Mouse (Mus musculus) MEL (cell line): ENCODE results near the gene Cd82. TPM values are rescaled to one million over a fixed set of nuclear protein-coding genes. Genes with fewer than 3 reads are reported as not detected.

ENCODE experiments used
- DNase-seq: peaks from one replicate; pipeline ENCODE4 v3.0.0; 2011; ENCODE audit warnings: low read depth, low spot score
- H3K27ac ChIP-seq: 2 replicates; pipeline ENCODE4 v1.5.1; 2012; ENCODE audit warnings: low read depth, mild to moderate bottlenecking, control low read depth, low read length, moderate library complexity; ENCODE audit not compliant: control insufficient read depth
- H3K27me3 ChIP-seq, 2 experiments: fragments of 150-350 bp in 1 of 2; sonication (generic) in 1 of 2; 2 replicates each; pipeline ENCODE4 v1.6.1; 2012; ENCODE audit warnings: low read length in 2 of 2, mild to moderate bottlenecking in 2 of 2, improper control_type of control experiment in 1 of 2, moderate library complexity in 1 of 2; ENCODE audit not compliant: insufficient read depth in 2 of 2, control insufficient read depth in 1 of 2
- H3K36me3 ChIP-seq, 2 experiments: 2 replicates each; pipeline ENCODE4 v1.6.1; 2012 to 2014; ENCODE audit warnings: low read length in 2 of 2, improper control_type of control experiment in 1 of 2, inconsistent platforms in 1 of 2, mild to moderate bottlenecking in 1 of 2; ENCODE audit not compliant: insufficient read depth in 2 of 2, control insufficient read depth in 1 of 2
- H3K4me1 ChIP-seq, 2 experiments: fragments of 150-350 bp in 1 of 2; sonication (generic) in 1 of 2; 2 replicates each; pipeline ENCODE4 v1.6.1; 2012; ENCODE audit warnings: low read length in 2 of 2, improper control_type of control experiment in 1 of 2, mild to moderate bottlenecking in 1 of 2; ENCODE audit not compliant: insufficient read depth in 2 of 2, control insufficient read depth in 1 of 2
- H3K4me3 ChIP-seq, 2 experiments: fragments of 150-350 bp in 1 of 2; sonication (generic) in 1 of 2; 2 replicates each; pipeline ENCODE4 v1.5.1; 2012; ENCODE audit warnings: low read depth in 2 of 2, low read length in 2 of 2, mild to moderate bottlenecking in 2 of 2, moderate library complexity in 2 of 2, control low read depth in 1 of 2, improper control_type of control experiment in 1 of 2; ENCODE audit not compliant: control insufficient read depth in 1 of 2, insufficient read depth in 1 of 2
- H3K79me2 ChIP-seq: 2 replicates; pipeline ENCODE4 v1.6.1; 2012; ENCODE audit warnings: mild to moderate bottlenecking, low read length, moderate library complexity; ENCODE audit not compliant: control insufficient read depth, poor library complexity, insufficient read depth
- H3K9ac ChIP-seq: 2 replicates; pipeline ENCODE4 v1.6.1; 2012; ENCODE audit warnings: low read depth, mild to moderate bottlenecking, control low read depth, low read length, moderate library complexity; ENCODE audit not compliant: control insufficient read depth, poor library complexity, severe bottlenecking
- H3K9me3 ChIP-seq: fragments of 150-350 bp; sonication (generic); replicated peaks from 2 replicates; pipeline ENCODE4 v1.6.1; 2012; ENCODE audit warnings: mild to moderate bottlenecking, low read length, improper control_type of control experiment, moderate library complexity; ENCODE audit not compliant: insufficient read depth
- CHD1 ChIP-seq: IDR thresholded peaks from 2 replicates; pipeline ENCODE4 v1.6.1; 2012; ENCODE audit warnings: low read depth, mild to moderate bottlenecking, inconsistent platforms, low read length, improper control_type of control experiment
- ELF1 ChIP-seq: IDR thresholded peaks from 2 replicates; pipeline ENCODE4 v1.6.1; 2014; ENCODE audit warnings: low read depth, mild to moderate bottlenecking, inconsistent platforms, low read length, improper control_type of control experiment, moderate library complexity
- EP300 ChIP-seq, 2 experiments: IDR thresholded peaks; 2 replicates each; pipeline ENCODE4 v1.6.1; 2011; ENCODE audit warnings: improper control_type of control experiment in 2 of 2, low read length in 2 of 2, low read depth in 1 of 2, mild to moderate bottlenecking in 1 of 2
- ETS1 ChIP-seq: IDR thresholded peaks from 2 replicates; pipeline ENCODE4 v1.6.1; 2012; ENCODE audit warnings: low read depth, mild to moderate bottlenecking, inconsistent platforms, low read length, improper control_type of control experiment, moderate library complexity
- GATA1 ChIP-seq: IDR thresholded peaks from 2 replicates; pipeline ENCODE4 v1.6.1; 2011; ENCODE audit warnings: low read depth, low read length, improper control_type of control experiment
- HCFC1 ChIP-seq: IDR thresholded peaks from 2 replicates; pipeline ENCODE4 v1.6.1; 2012; ENCODE audit warnings: low read depth, mild to moderate bottlenecking, inconsistent platforms, low read length, improper control_type of control experiment, moderate library complexity
- MXI1 ChIP-seq: IDR thresholded peaks from 2 replicates; pipeline ENCODE4 v1.6.1; 2011; ENCODE audit warnings: mild to moderate bottlenecking, low read depth, low read length, improper control_type of control experiment
- MYC ChIP-seq: IDR thresholded peaks from 2 replicates; pipeline ENCODE4 v1.6.1; 2011; ENCODE audit warnings: low read depth, mild to moderate bottlenecking, low read length, improper control_type of control experiment, moderate library complexity
- NELFE ChIP-seq: IDR thresholded peaks from 2 replicates; pipeline ENCODE4 v1.6.1; 2011; ENCODE audit warnings: low read depth, low read length, improper control_type of control experiment
- POLR2A ChIP-seq, 2 experiments: IDR thresholded peaks; 2 replicates each; pipeline ENCODE4 v1.6.1; 2011 to 2012; ENCODE audit warnings: low read length in 2 of 2, mild to moderate bottlenecking in 2 of 2, control low read depth in 1 of 2, improper control_type of control experiment in 1 of 2, low read depth in 1 of 2, moderate library complexity in 1 of 2; ENCODE audit not compliant: control insufficient read depth in 1 of 2, insufficient read depth in 1 of 2, poor library complexity in 1 of 2
- POLR2AphosphoS2 ChIP-seq: IDR thresholded peaks from 2 replicates; pipeline ENCODE4 v1.6.1; 2011; ENCODE audit warnings: low read length, improper control_type of control experiment
- RAD21 ChIP-seq: IDR thresholded peaks from 2 replicates; pipeline ENCODE4 v1.6.1; 2011; ENCODE audit warnings: mild to moderate bottlenecking, low read depth, low read length, improper control_type of control experiment
- RCOR1 ChIP-seq: IDR thresholded peaks from 2 replicates; pipeline ENCODE4 v1.6.1; 2012; ENCODE audit warnings: low read depth, mild to moderate bottlenecking, inconsistent platforms, low read length, improper control_type of control experiment
- SIN3A ChIP-seq: IDR thresholded peaks from 2 replicates; pipeline ENCODE4 v1.6.1; 2012; ENCODE audit warnings: low read length, improper control_type of control experiment, inconsistent platforms
- TBP ChIP-seq: IDR thresholded peaks from 2 replicates; pipeline ENCODE4 v1.8.0; 2011; ENCODE audit warnings: low read depth, low read length, improper control_type of control experiment
- TCF12 ChIP-seq: IDR thresholded peaks from 2 replicates; pipeline ENCODE4 v1.6.1; 2014; ENCODE audit warnings: low read depth, mild to moderate bottlenecking, inconsistent platforms, low read length, improper control_type of control experiment, moderate library complexity
- UBTF ChIP-seq: IDR thresholded peaks from 2 replicates; pipeline ENCODE4 v1.6.1; 2012; ENCODE audit warnings: low read depth, mild to moderate bottlenecking, inconsistent platforms, low read length, improper control_type of control experiment, moderate library complexity, borderline replicate concordance; ENCODE audit not compliant: insufficient read depth
- USF2 ChIP-seq, 2 experiments: IDR thresholded peaks; 2 replicates each; pipeline ENCODE4 v1.6.1; 2011 to 2012; ENCODE audit warnings: improper control_type of control experiment in 2 of 2, low read length in 2 of 2, borderline replicate concordance in 1 of 2, inconsistent platforms in 1 of 2, low read depth in 1 of 2, mild to moderate bottlenecking in 1 of 2; ENCODE audit not compliant: insufficient read depth in 1 of 2
- ZC3H11A ChIP-seq: IDR thresholded peaks from 2 replicates; pipeline ENCODE4 v1.6.1; 2012; ENCODE audit warnings: low read depth, mild to moderate bottlenecking, inconsistent platforms, low read length, improper control_type of control experiment
- ZKSCAN1 ChIP-seq: IDR thresholded peaks from 2 replicates; pipeline ENCODE4 v1.6.1; 2012; ENCODE audit warnings: low read depth, mild to moderate bottlenecking, inconsistent platforms, low read length, improper control_type of control experiment, moderate library complexity
- ZNF384 ChIP-seq: IDR thresholded peaks from 2 replicates; pipeline ENCODE4 v1.6.1; 2012; ENCODE audit warnings: low read depth, mild to moderate bottlenecking, inconsistent platforms, low read length, improper control_type of control experiment
- polyA plus RNA-seq, 2 experiments: library from polyadenylated mRNA; stranded (reverse) in 1 of 2; unstranded in 1 of 2; fragments of >175 nt in 1 of 2; fragments of >200 nt in 1 of 2; gene quantifications; 2 replicates each; pipeline versions ENCODE4 v1.2.1 to v1.2.4; 2012; ENCODE audit warnings: low replicate concordance in 2 of 2, low read depth in 1 of 2; ENCODE audit not compliant: insufficient read length in 2 of 2, insufficient read depth in 1 of 2, missing spikeins in 1 of 2
- total RNA-seq: library from RNA; depleted of rRNA; stranded (reverse); fragments of 300-350 nt; gene quantifications from 2 replicates; pipeline ENCODE4 v1.2.3, GENCODE M21; 2012

The Cd82 gene
- total and polyA plus RNA-seq, 3 experiments = 37.6 to 59.7 TPM; not detected in 1

DNA sequence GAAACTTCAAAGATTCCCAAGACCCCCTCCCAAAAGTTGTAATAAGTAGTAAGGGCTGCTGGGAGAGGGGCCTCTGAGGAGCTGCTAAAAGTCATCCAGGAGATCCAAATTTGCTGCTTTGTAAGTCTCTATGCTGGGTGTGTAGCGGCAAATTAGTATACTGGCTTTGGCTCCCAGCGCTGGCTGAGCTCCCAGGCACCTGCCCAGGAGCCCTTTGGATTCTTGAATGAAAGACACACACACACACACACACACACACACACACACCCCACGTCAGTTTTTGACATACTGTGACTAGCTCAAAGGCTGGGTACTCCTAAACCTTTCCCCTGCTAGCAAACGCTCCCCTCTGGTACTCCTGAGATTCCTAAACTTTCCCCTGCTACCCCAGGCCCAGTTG lies 76.0 kb downstream of the Cd82 start:
- Histone ChIP-seq H3K36me3 (no peaks in the 10 kb centered on the region), H3K27me3 (peaks cover 3 to 22% of the 10 kb centered on the region in 2 experiments; a peak in 3 of 4 replicates), H3K4me1 (no peaks in the 10 kb centered on the region), H3K27ac (no peak overlapping the region), H3K79me2 (no peaks in the 10 kb centered on the region), H3K4me3 (no peak overlapping the region), H3K9ac (no peak overlapping the region), H3K9me3 (no peaks in the 10 kb centered on the region)
- DNase-seq = no peak
- no peak for TF ChIP-seq TCF12
- TF ChIP-seq SIN3A = no peak
- TF ChIP-seq RAD21 = no peak
- TF ChIP-seq ZC3H11A = no peak
- TF ChIP-seq USF2 (IDR thresholded peaks at IDR 0.05; ENCODE audit: borderline replicate concordance in 1 of 2, insufficient read depth in 1 of 2, low read depth in 1 of 2, low read length in 2 of 2) = no peak
- no peak for TF ChIP-seq RCOR1
- no peak for TF ChIP-seq TBP
- no peak for TF ChIP-seq GATA1

DNA sequence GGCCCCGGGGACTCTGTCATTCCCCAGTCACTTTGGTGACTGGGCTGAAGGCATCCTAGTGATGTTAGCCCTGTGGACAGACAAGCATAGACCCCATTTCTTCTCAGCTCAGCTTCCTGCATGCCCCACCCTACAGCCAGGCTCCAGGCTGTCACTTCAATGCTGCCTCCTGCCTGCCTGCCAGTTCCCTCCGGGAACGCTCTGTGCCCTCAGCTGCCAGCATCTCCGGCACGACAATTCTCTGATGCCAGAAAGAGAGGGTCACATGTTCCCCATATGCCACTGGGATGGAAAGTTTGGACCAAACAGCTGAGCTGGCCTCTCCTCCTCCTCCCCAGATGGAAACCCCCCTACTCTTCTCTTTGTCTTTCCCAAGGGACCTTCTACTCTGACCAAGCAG lies 79.1 kb downstream of the Cd82 start:
- no peak for TF ChIP-seq TBP
- TF ChIP-seq HCFC1 = no peak
- TF ChIP-seq RCOR1 = no peak
- TF ChIP-seq ZNF384 = no peak
- no peak for TF ChIP-seq ELF1
- no peak for DNase-seq
- no peaks in the 10 kb centered on the region for H3K79me2 ChIP-seq
- no peak overlapping the region for H3K9ac ChIP-seq
- H3K27ac ChIP-seq = no peak overlapping the region
- H3K36me3 ChIP-seq = no peaks in the 10 kb centered on the region
- H3K9me3 ChIP-seq = no peaks in the 10 kb centered on the region
- peaks cover 0 to 8% of the 10 kb centered on the region in 2 experiments; a peak in 3 of 4 replicates for H3K27me3 ChIP-seq
- H3K4me1 ChIP-seq = no peaks in the 10 kb centered on the region
- H3K4me3 ChIP-seq = no peak overlapping the region

DNA sequence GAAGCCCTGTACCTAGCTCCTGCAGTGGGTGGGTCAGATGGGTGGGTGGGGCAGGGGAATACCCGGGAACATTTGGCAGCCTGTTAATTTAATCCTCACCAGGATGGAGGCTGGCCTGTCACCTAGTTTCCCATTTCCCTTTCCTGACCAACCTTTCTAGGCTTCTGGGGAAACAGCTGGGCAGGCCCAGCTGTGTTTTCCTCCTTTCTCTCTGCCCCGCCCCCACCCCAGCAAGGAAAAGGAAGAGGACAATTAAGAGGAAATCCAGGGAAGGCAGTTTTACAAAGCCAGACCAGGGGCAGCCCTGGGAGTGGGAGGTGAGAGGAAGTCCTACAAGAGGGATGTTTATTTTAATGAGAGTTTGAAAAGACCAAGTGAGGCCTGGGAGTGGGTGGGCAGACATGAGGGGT lies 82.3 kb downstream of the Cd82 start:
- no peaks in the 10 kb centered on the region for H3K9me3 ChIP-seq
- TF ChIP-seq CHD1 (no peak), GATA1 (no peak), ZKSCAN1 (no peak), POLR2A (IDR thresholded peaks at IDR 0.05; ENCODE audit: control insufficient read depth in 1 of 2, insufficient read depth in 1 of 2, low read depth in 1 of 2, low read length in 2 of 2, poor library complexity in 1 of 2) (no peak), ZC3H11A (no peak), UBTF (no peak), RAD21 (no peak), NELFE (no peak), ELF1 (no peak), POLR2AphosphoS2 (no peak), ETS1 (no peak), MXI1 (no peak), EP300 (IDR thresholded peaks at IDR 0.05; ENCODE audit: low read depth in 1 of 2, low read length in 2 of 2) (no peak), MYC (no peak), HCFC1 (no peak), ZNF384 (no peak)
- DNase-seq = no peak
- peaks cover 3 to 6% of the 10 kb centered on the region in 2 experiments; a peak in 3 of 4 replicates for H3K27me3 ChIP-seq
- H3K4me3 ChIP-seq = no peak overlapping the region
- no peak overlapping the region for H3K9ac ChIP-seq
- no peaks in the 10 kb centered on the region for H3K36me3 ChIP-seq
- no peak overlapping the region for H3K27ac ChIP-seq
- no peaks in the 10 kb centered on the region for H3K4me1 ChIP-seq
- no peaks in the 10 kb centered on the region for H3K79me2 ChIP-seq
